Mouse (Mus musculus): ENCODE measurements at regions not wholly inside any gene's neighbourhood (a gene's known extent, or its start where the extent isn't known, plus 50 kb on each side); places are given as distances from the start of the nearest gene placed in this dataset.

GRCm38 (mm10) chr14:46060622-46061381 is 318.4 kb upstream of the Gm15217 start:
- no peak for TF ChIP-seq POLR2A (IDR thresholded peaks at IDR 0.05; ENCODE audit: borderline replicate concordance, low read depth, low read length)
- no peak for TF ChIP-seq CTCF (IDR thresholded peaks at IDR 0.05; ENCODE audit: low read depth, low read length)

Measured in bone marrow macrophage, adult 2 months (primary cell).